Mouse (Mus musculus): ENCODE data around the gene Apoc4.

GRCm38 (mm10) chr7:19668947-19669721 is 12.1 kb downstream of the Apoc4 start:
- TF ChIP-seq GATA1 (IDR thresholded peaks at IDR 0.05; ENCODE audit: borderline replicate concordance, low read length) = no peak
- TF ChIP-seq TAL1 (conservative IDR thresholded peaks at IDR 0.05; ENCODE audit: low read depth, low read length) = no peak
- TF ChIP-seq CTCF (IDR thresholded peaks at IDR 0.05; ENCODE audit: low read depth, low read length) = peak; percentile 75
- no peak for TF ChIP-seq POLR2AphosphoS5 (IDR thresholded peaks at IDR 0.05; ENCODE audit: insufficient replicate concordance, low read depth, low read length)
- TF ChIP-seq GATA2 (IDR thresholded peaks at IDR 0.05; ENCODE audit: borderline replicate concordance, low read depth, low read length) = no peak
